Mouse (Mus musculus): ENCODE measurements at regions not wholly inside any gene's neighbourhood (a gene's known extent, or its start where the extent isn't known, plus 50 kb on each side); places are given as distances from the start of the nearest gene placed in this dataset.

DNA sequence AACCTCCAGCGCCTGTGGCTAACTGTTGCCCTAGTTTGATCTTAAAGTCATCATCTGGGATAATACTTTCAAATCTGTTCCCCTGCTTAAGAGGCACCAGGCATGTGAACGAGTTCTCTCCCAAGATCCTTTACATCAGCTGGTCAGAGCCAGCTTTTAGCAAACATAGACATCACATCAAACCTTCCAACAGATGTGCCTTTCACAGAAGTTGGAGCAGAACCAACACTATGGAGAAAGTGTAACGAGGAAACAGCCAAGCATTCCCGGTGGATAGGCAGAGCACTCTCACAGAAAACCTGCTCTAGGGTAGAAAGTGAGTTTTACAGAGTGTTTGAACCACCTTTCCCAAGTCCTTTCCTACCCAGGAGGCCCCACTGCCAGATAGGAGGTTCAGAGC lies 244.7 kb upstream of the Thbs1 start:
- H3K36me3 ChIP-seq (ENCODE audit: control insufficient read depth, insufficient read depth, low read length): no peaks in the 10 kb centered on the region
- no peak overlapping the region for H3K9ac ChIP-seq (ENCODE audit: low read depth, low read length)
- TF ChIP-seq POLR2A (IDR thresholded peaks at IDR 0.05; ENCODE audit: extremely low read depth, insufficient read depth, low read length) (no peak), CTCF (IDR thresholded peaks at IDR 0.05; ENCODE audit: low read depth, low read length) (no peak)
- no peak overlapping the region for H3K4me3 ChIP-seq (ENCODE audit: insufficient read depth, low read depth, low read length)
- DNase-seq (ENCODE audit: extremely low read depth, low read depth, low spot score): no peak
- 71% methylated on average over 4 of the region's 4 CpGs for WGBS
- no peak overlapping the region for H3K27ac ChIP-seq (replicated peaks; ENCODE audit: insufficient read depth, low read depth, low read length)
- H3K27me3 ChIP-seq (ENCODE audit: control insufficient read depth, insufficient read depth, low read length): no peaks in the 10 kb centered on the region
- no peaks in the 10 kb centered on the region for H3K79me2 ChIP-seq (ENCODE audit: control insufficient read depth, insufficient read depth, low read length)
- no peaks in the 10 kb centered on the region for H3K4me1 ChIP-seq (ENCODE audit: control insufficient read depth, insufficient read depth, low read length)

DNA sequence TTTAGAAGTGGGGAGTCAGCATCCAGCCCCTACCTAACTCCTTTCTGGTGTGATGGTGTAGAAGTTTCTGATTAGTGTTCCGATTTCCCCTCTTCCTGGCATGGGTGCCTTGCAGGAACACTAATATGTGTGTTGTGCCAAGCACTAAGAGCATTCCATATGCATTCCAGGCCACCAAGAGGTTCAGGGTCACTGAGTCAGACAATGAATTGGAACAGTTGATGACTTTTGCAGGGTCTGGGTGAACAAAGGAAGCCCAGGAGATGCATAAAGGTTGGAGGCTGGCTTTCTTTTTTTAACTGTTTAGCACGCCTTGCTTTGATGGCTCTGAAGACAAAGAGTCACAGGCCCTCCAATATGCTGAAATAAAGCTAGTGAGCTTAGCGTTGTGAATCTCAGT lies 244.3 kb upstream of the Thbs1 start:
- no peaks in the 10 kb centered on the region for H3K79me2 ChIP-seq (ENCODE audit: control insufficient read depth, insufficient read depth, low read length)
- no peaks in the 10 kb centered on the region for H3K36me3 ChIP-seq (ENCODE audit: control insufficient read depth, insufficient read depth, low read length)
- no peak overlapping the region for H3K9ac ChIP-seq (ENCODE audit: low read depth, low read length)
- WGBS: 85% methylated on average over 3 of the region's 3 CpGs
- no peaks in the 10 kb centered on the region for H3K4me1 ChIP-seq (ENCODE audit: control insufficient read depth, insufficient read depth, low read length)
- H3K4me3 ChIP-seq (ENCODE audit: insufficient read depth, low read depth, low read length): no peak overlapping the region
- no peak overlapping the region for H3K27ac ChIP-seq (replicated peaks; ENCODE audit: insufficient read depth, low read depth, low read length)
- no peak for DNase-seq (ENCODE audit: extremely low read depth, low read depth, low spot score)
- H3K27me3 ChIP-seq (ENCODE audit: control insufficient read depth, insufficient read depth, low read length): no peaks in the 10 kb centered on the region
- TF ChIP-seq CTCF (IDR thresholded peaks at IDR 0.05; ENCODE audit: low read depth, low read length) (no peak), POLR2A (IDR thresholded peaks at IDR 0.05; ENCODE audit: extremely low read depth, insufficient read depth, low read length) (no peak)

DNA sequence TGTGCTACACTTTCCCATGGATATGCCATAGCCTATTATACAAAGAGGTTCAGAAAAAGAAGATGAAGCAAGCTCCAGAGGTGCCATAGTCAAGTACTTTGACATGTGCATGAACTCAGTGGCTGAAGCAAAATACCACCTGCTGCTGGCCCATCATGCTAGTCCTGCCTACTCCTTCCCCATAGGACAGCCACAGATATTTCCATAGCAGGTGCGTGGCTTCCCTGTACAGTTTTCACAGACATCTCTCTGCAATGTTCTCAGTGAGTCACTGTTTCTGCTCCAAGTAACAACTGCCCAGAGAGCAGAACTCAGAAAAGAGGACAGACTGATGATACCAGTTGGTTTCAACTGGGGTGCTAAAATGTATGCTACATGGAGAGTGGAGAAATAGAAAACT lies 242.8 kb upstream of the Thbs1 start:
- no peaks in the 10 kb centered on the region for H3K36me3 ChIP-seq (ENCODE audit: control insufficient read depth, insufficient read depth, low read length)
- DNase-seq (ENCODE audit: extremely low read depth, low read depth, low spot score): no peak
- no peaks in the 10 kb centered on the region for H3K4me1 ChIP-seq (ENCODE audit: control insufficient read depth, insufficient read depth, low read length)
- no peaks in the 10 kb centered on the region for H3K27me3 ChIP-seq (ENCODE audit: control insufficient read depth, insufficient read depth, low read length)
- TF ChIP-seq CTCF (IDR thresholded peaks at IDR 0.05; ENCODE audit: low read depth, low read length) (no peak), POLR2A (IDR thresholded peaks at IDR 0.05; ENCODE audit: extremely low read depth, insufficient read depth, low read length) (no peak)
- 97% methylated on average over 1 of the region's 1 CpGs for WGBS
- H3K27ac ChIP-seq (replicated peaks; ENCODE audit: insufficient read depth, low read depth, low read length): no peak overlapping the region
- H3K9ac ChIP-seq (ENCODE audit: low read depth, low read length): no peak overlapping the region
- H3K79me2 ChIP-seq (ENCODE audit: control insufficient read depth, insufficient read depth, low read length): no peaks in the 10 kb centered on the region
- no peak overlapping the region for H3K4me3 ChIP-seq (ENCODE audit: insufficient read depth, low read depth, low read length)

DNA sequence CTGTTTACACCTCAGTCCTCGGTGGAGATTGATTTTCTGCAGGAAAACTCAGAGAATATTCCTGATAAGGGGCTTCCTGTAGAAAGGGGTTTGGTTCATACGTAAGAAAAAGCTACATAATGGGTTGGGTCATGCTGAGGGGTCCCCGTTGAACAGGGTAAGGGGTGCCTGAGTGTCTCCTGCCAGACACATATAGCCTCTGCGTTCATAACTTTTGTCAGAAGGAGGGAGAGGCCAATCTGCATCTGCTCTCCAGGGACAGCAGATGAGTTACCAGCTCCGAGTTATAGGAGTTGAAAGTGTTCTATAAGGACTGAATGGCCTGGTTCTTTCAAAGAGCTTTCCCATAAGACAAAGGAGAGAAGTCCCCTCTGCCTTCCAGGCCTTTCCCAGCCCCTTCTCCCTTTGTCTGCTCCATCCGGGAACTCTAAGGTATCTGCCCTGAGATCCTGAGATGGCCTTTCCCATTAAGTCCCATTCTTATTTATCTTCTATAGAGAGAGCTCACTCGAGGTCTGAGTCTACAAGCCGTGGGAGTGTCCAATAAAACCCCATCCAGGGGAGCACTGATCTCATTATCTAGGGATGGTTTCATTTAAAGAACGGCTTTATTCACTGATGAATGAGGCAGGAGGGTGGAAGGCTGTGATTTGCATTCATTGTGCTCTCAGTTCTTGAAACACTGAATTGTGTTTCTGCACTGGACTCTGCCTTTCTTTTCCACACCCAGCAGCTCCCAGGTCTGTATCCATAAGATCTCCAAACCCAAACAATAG lies 240.0 kb upstream of the Thbs1 start:
- WGBS: 64% methylated on average over 9 of the region's 9 CpGs
- no peaks in the 10 kb centered on the region for H3K79me2 ChIP-seq (ENCODE audit: control insufficient read depth, insufficient read depth, low read length)
- no peaks in the 10 kb centered on the region for H3K4me1 ChIP-seq (ENCODE audit: control insufficient read depth, insufficient read depth, low read length)
- no peak for DNase-seq (ENCODE audit: extremely low read depth, low read depth, low spot score)
- H3K27me3 ChIP-seq (ENCODE audit: control insufficient read depth, insufficient read depth, low read length): no peaks in the 10 kb centered on the region
- H3K4me3 ChIP-seq (ENCODE audit: insufficient read depth, low read depth, low read length): no peak overlapping the region
- no peaks in the 10 kb centered on the region for H3K36me3 ChIP-seq (ENCODE audit: control insufficient read depth, insufficient read depth, low read length)
- no peak overlapping the region for H3K9ac ChIP-seq (ENCODE audit: low read depth, low read length)
- H3K27ac ChIP-seq (replicated peaks; ENCODE audit: insufficient read depth, low read depth, low read length): no peak overlapping the region
- TF ChIP-seq POLR2A (IDR thresholded peaks at IDR 0.05; ENCODE audit: extremely low read depth, insufficient read depth, low read length) (no peak), CTCF (IDR thresholded peaks at IDR 0.05; ENCODE audit: low read depth, low read length) (no peak)

DNA sequence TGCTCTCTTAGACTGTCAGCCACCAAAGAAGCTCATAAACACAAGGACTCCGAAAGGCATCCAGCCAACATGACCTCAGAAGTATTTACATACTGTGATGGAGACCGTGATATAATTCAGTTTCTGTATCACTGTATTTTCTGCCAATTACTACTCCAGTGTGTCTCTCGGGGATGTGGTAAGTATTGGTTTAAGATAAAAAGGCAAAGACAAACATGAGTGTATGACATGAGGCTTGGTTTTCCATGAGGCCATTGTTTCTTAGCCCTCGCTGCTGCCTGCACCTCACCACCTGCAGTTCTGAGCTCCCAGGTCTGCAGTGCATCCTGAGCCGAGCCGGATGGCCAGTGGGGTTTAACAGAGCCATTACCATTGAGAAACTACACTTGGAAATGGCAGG lies 233.9 kb upstream of the Thbs1 start:
- WGBS: 27% methylated on average over 6 of the region's 6 CpGs
- Histone ChIP-seq H3K27me3 (ENCODE audit: control insufficient read depth, insufficient read depth, low read length) (no peaks in the 10 kb centered on the region), H3K9ac (ENCODE audit: low read depth, low read length) (no peak overlapping the region), H3K4me1 (ENCODE audit: control insufficient read depth, insufficient read depth, low read length) (no peaks in the 10 kb centered on the region), H3K4me3 (ENCODE audit: insufficient read depth, low read depth, low read length) (no peak overlapping the region), H3K36me3 (ENCODE audit: control insufficient read depth, insufficient read depth, low read length) (no peaks in the 10 kb centered on the region), H3K27ac (replicated peaks; ENCODE audit: insufficient read depth, low read depth, low read length) (no peak overlapping the region), H3K79me2 (ENCODE audit: control insufficient read depth, insufficient read depth, low read length) (no peaks in the 10 kb centered on the region)
- no peak for DNase-seq (ENCODE audit: extremely low read depth, low read depth, low spot score)
- TF ChIP-seq POLR2A (IDR thresholded peaks at IDR 0.05; ENCODE audit: extremely low read depth, insufficient read depth, low read length) (no peak), CTCF (IDR thresholded peaks at IDR 0.05; ENCODE audit: low read depth, low read length) (no peak)

DNA sequence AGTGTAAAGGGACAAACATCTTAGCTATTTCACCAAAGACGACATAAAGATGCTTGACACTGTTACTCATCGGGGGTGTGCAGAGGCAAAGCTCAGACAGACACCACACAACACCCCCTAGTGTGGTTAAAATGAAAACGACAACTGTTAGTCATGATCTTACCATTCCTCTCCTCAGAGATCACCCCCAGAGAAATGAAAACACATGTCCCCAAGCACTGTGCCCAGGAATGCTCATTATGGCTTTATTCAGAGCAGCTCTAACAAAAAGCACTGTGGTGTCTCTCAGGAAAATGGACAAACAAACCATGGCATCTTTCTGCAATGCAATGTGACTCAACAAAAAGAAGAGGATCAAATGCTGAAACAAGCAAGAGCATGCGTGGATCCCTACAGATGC lies 229.5 kb upstream of the Thbs1 start:
- H3K4me1 ChIP-seq (ENCODE audit: control insufficient read depth, insufficient read depth, low read length): no peaks in the 10 kb centered on the region
- 86% methylated on average over 4 of the region's 4 CpGs for WGBS
- H3K27me3 ChIP-seq (ENCODE audit: control insufficient read depth, insufficient read depth, low read length): no peaks in the 10 kb centered on the region
- no peak for DNase-seq (ENCODE audit: extremely low read depth, low read depth, low spot score)
- TF ChIP-seq CTCF (IDR thresholded peaks at IDR 0.05; ENCODE audit: low read depth, low read length) (no peak), POLR2A (IDR thresholded peaks at IDR 0.05; ENCODE audit: extremely low read depth, insufficient read depth, low read length) (no peak)
- no peak overlapping the region for H3K4me3 ChIP-seq (ENCODE audit: insufficient read depth, low read depth, low read length)
- H3K79me2 ChIP-seq (ENCODE audit: control insufficient read depth, insufficient read depth, low read length): no peaks in the 10 kb centered on the region
- no peaks in the 10 kb centered on the region for H3K36me3 ChIP-seq (ENCODE audit: control insufficient read depth, insufficient read depth, low read length)
- H3K27ac ChIP-seq (replicated peaks; ENCODE audit: insufficient read depth, low read depth, low read length): no peak overlapping the region
- no peak overlapping the region for H3K9ac ChIP-seq (ENCODE audit: low read depth, low read length)

Measured in liver, adult 2 months (tissue).